Mouse (Mus musculus) midbrain, embryonic 16.5 days (tissue): ENCODE results near the gene Arl15. TPM values are rescaled to one million over a fixed set of nuclear protein-coding genes. Genes with fewer than 3 reads are reported as not detected.

Experiments
- ATAC-seq: fragments of 200-750 bp; cut with Nextera tagmentation; 2 replicates; pipeline ENCODE4 v1.8.0; 2017; ENCODE audit warnings: moderate TSS enrichment
- H3K27ac ChIP-seq: fragments of 300-500 bp; sonication (generic); 2 replicates; pipeline ENCODE4 v1.5.1; 2014; ENCODE audit warnings: mild to moderate bottlenecking, low read length, mixed read lengths
- H3K27me3 ChIP-seq: fragments of 300-500 bp; sonication (generic); 2 replicates; pipeline ENCODE4 v1.6.1; 2014; ENCODE audit warnings: low read depth, low read length, mixed read lengths; ENCODE audit not compliant: control insufficient read depth, insufficient read depth
- H3K36me3 ChIP-seq: fragments of 300-500 bp; sonication (generic); 2 replicates; pipeline ENCODE4 v1.6.1; 2014; ENCODE audit warnings: mild to moderate bottlenecking, low read length, moderate library complexity, mixed read lengths; ENCODE audit not compliant: control insufficient read depth, insufficient read depth
- H3K4me1 ChIP-seq: fragments of 300-500 bp; sonication (generic); 2 replicates; pipeline ENCODE4 v1.6.1; 2014; ENCODE audit warnings: mild to moderate bottlenecking, low read length, mixed read lengths; ENCODE audit not compliant: control insufficient read depth, insufficient read depth
- H3K4me2 ChIP-seq: fragments of 300-500 bp; sonication (generic); 2 replicates; pipeline ENCODE4 v1.6.1; 2014; ENCODE audit warnings: mild to moderate bottlenecking, low read length, mixed read lengths
- H3K4me3 ChIP-seq: fragments of 300-500 bp; sonication (generic); 2 replicates; pipeline ENCODE4 v1.5.1; 2014; ENCODE audit warnings: low read depth, mild to moderate bottlenecking, low read length, moderate library complexity, mixed read lengths
- H3K9ac ChIP-seq: fragments of 300-500 bp; sonication (generic); 2 replicates; pipeline ENCODE4 v1.6.1; 2014; ENCODE audit warnings: low read depth, low read length, mixed read lengths
- H3K9me3 ChIP-seq: fragments of 300-500 bp; sonication (generic); replicated peaks from 2 replicates; pipeline ENCODE4 v1.6.1; 2014; ENCODE audit warnings: mild to moderate bottlenecking, low read length, mixed read lengths; ENCODE audit not compliant: control insufficient read depth, poor library complexity, severe bottlenecking
- whole genome bisulfite sequencing: fragments of 180-500 bp; shearing (Covaris S2); extraction: QIAGEN DNeasy Blood & Tissue Kit; methylation state at CpG from one replicate; pipeline ENCODE4 v1.1.7; 2014; 5-methylcytosine and 5-hydroxymethylcytosine counted together
- polyA plus RNA-seq: library from polyadenylated mRNA; unstranded; fragments of >200 nt; fragmentation: Nextera tagmentation; extraction: Ambion mirVana; gene quantifications from 2 replicates; pipeline ENCODE4 v1.2.1, GENCODE M21; 2015

Gene Arl15
- polyA plus RNA-seq, 1 experiment from 2014 or later, result 17.4 TPM

DNA sequence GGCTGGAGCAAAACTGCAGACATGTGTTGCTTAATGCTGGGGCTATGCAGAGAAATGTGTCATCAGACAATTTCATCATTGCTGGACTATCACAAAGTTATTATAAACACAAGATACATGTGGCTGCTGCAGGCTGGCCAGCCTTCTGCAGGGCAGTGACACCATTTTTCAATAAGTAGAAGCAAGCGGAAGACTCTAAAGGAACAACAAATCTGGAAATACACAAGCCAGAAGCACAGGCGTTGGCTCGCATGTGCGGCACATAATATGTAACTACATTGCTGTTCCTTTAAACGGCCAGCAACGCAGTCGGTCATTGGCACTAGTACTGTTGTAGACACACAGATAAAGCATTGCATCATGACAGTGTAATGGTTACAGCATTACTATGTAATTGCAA, 393.8 kb downstream of the Arl15 start:
- H3K4me2 ChIP-seq, result no peak overlapping the region
- H3K9ac ChIP-seq, result no peak overlapping the region
- H3K36me3 ChIP-seq, result no peaks in the 10 kb centered on the region
- no peaks in the 10 kb centered on the region for H3K9me3 ChIP-seq
- H3K27me3 ChIP-seq, result no peaks in the 10 kb centered on the region
- WGBS, result 96% methylated on average over 7 of the region's 7 CpGs
- no peak overlapping the region for H3K4me3 ChIP-seq
- no peak for ATAC-seq
- no peak overlapping the region for H3K27ac ChIP-seq
- H3K4me1 ChIP-seq, result no peaks in the 10 kb centered on the region

DNA sequence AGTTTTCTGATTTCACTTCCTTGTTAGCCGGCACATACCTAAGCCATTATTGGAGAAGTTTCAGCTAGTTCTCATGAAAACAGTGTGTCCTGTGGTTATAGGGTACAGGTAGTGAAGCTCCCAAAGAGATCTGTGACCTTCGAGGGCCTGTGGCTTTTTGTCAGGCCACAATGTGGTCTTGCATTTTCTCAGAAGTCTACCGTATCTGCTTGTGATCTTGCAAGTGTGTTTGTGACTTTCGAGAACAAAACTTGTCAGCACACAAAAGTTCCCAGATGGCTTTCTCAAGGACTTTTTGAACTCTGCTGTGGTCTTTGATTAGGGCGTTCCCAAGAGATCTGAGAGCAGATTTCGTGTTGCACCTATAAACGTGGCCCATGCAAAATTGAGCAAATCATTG, 394.5 kb downstream of the Arl15 start:
- ATAC-seq, result no peak
- H3K27ac ChIP-seq, result no peak overlapping the region
- no peaks in the 10 kb centered on the region for H3K27me3 ChIP-seq
- no peak overlapping the region for H3K4me3 ChIP-seq
- H3K4me2 ChIP-seq, result no peak overlapping the region
- H3K9ac ChIP-seq, result no peak overlapping the region
- WGBS, result 90% methylated on average over 7 of the region's 7 CpGs
- H3K36me3 ChIP-seq, result no peaks in the 10 kb centered on the region
- no peaks in the 10 kb centered on the region for H3K9me3 ChIP-seq
- no peaks in the 10 kb centered on the region for H3K4me1 ChIP-seq

DNA sequence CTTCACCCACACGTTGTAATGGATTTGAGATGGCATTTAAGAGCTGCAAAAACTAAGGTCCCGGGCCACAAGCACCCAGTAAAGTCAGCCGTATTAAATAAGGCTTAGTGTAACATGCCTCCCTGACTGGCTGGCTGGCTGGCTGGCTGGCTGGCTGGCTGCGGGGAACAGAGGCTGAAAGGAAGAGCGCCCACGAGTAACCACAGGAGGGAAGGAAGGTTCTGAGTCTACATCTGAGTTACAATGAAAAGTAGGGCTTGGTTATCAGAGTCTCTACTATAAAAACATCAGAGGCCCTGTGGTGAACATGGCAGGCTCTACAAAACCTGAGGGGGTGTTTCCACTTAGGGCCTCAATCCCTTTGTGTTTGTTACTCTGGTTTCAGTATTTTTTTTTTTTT, 395.1 kb downstream of the Arl15 start:
- Histone ChIP-seq H3K4me3 (no peak overlapping the region), H3K27me3 (no peaks in the 10 kb centered on the region), H3K4me1 (no peaks in the 10 kb centered on the region), H3K36me3 (no peaks in the 10 kb centered on the region), H3K27ac (no peak overlapping the region), H3K9ac (no peak overlapping the region), H3K4me2 (no peak overlapping the region), H3K9me3 (no peaks in the 10 kb centered on the region)
- ATAC-seq, result no peak
- WGBS, result 57% methylated on average over 6 of the region's 6 CpGs

DNA sequence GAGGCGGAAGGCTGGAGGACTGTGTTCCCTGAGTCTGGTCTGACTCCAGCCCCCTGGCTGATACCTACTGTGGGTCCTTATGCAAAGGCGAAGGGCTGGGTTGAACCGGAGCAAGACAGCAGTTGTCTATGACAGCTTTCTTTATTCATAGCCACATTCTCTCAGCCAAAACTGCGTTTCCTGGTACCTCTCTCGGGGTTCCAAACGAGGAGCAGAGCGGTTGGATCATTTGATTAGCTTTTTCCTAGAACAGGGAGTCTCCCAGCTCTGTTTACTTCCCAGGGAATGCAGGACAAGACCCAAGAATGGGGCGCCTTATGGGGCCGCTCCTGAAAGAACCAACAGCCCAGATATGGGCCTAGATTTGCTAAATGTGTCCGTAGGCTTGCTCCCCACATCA, 396.6 kb downstream of the Arl15 start:
- ATAC-seq, result no peak
- WGBS, result 92% methylated on average over 10 of the region's 10 CpGs

DNA sequence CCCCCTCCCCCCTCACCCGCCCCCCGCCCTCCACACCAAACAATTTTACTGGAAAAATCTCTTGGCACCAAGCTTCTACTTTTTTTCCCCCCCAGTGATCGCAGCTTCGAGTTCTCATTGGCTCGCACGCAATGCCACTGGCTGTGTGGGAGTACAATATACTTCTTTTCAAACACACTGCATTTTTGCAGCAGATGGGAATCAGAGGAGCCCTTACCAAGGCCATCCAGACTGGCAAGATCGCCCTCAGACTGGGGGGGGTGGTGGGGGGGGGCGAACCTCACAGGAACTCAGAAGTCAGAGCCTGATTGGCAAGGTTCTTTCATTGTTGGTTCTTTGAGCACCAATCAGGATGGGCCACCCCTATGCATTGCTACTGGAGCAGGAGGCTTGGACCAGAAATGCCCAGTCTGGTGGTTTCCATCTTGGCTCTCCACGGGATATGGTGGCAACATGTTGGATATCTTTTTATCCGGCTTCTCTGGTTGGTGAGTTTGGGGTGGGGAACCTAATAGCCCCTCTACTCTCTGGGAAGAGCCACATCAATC, 404.0 kb downstream of the Arl15 start:
- Histone ChIP-seq H3K4me2 (no peak overlapping the region), H3K9me3 (no peaks in the 10 kb centered on the region), H3K4me1 (no peaks in the 10 kb centered on the region), H3K36me3 (no peaks in the 10 kb centered on the region), H3K9ac (no peak overlapping the region), H3K4me3 (no peak overlapping the region), H3K27me3 (no peaks in the 10 kb centered on the region), H3K27ac (no peak overlapping the region)
- ATAC-seq, result no peak
- WGBS, result 76% methylated on average over 10 of the region's 10 CpGs

More for the DNA sequence above, 396.6 kb downstream of the Arl15 start:
- H3K9me3 ChIP-seq, result no peaks in the 10 kb centered on the region
- no peaks in the 10 kb centered on the region for H3K36me3 ChIP-seq
- H3K4me2 ChIP-seq, result no peak overlapping the region
- H3K27ac ChIP-seq, result no peak overlapping the region
- H3K4me1 ChIP-seq, result no peaks in the 10 kb centered on the region
- H3K4me3 ChIP-seq, result no peak overlapping the region
- no peaks in the 10 kb centered on the region for H3K27me3 ChIP-seq
- no peak overlapping the region for H3K9ac ChIP-seq

DNA sequence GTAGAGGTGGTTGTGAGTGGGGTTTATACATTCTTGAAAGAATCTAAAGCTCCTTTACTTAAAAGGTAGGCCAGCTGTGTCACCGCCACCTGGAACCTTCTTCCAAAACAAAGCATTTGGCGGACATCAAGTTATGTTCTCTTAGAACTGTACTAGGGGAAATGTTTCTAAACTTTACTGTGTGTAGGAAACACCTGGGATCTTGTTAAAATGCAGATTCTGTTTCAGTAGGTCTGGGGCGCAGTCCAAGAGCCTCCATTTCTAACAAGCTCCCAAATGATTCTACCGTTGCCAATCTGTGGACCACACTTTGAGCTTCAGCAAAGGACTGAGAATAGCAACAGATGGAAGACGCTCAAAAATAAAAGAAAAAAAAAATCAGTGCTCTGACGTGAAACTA, 405.4 kb downstream of the Arl15 start:
- no peak overlapping the region for H3K4me2 ChIP-seq
- no peak overlapping the region for H3K9ac ChIP-seq
- ATAC-seq, result no peak
- H3K4me3 ChIP-seq, result no peak overlapping the region
- H3K9me3 ChIP-seq, result no peaks in the 10 kb centered on the region
- H3K27ac ChIP-seq, result no peak overlapping the region
- 89% methylated on average over 6 of the region's 6 CpGs for WGBS
- no peaks in the 10 kb centered on the region for H3K36me3 ChIP-seq
- no peaks in the 10 kb centered on the region for H3K4me1 ChIP-seq
- no peaks in the 10 kb centered on the region for H3K27me3 ChIP-seq

DNA sequence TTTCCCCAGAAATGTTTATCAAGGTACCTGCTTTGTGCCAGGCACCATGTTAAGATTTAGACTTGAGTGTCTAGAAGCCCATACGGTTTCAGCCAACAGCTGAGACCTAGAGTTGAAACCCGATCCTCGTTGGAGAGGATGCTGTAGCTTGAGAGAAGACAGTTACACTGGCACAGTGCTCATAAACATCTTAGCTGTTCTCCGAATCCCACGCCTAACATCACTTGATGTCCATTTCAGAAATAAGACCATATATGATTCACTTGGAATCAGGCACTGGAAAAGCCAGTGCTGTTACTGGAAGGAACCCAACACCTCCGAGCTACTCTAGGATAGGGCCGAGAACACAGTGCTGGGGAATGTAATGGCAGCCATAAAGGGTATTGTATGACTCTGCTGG, 406.2 kb downstream of the Arl15 start:
- WGBS, result 91% methylated on average over 7 of the region's 7 CpGs
- Histone ChIP-seq H3K9ac (no peak overlapping the region), H3K4me2 (no peak overlapping the region), H3K36me3 (no peaks in the 10 kb centered on the region), H3K4me1 (no peaks in the 10 kb centered on the region), H3K27me3 (no peaks in the 10 kb centered on the region), H3K4me3 (no peak overlapping the region), H3K27ac (no peak overlapping the region), H3K9me3 (no peaks in the 10 kb centered on the region)
- ATAC-seq, result no peak

DNA sequence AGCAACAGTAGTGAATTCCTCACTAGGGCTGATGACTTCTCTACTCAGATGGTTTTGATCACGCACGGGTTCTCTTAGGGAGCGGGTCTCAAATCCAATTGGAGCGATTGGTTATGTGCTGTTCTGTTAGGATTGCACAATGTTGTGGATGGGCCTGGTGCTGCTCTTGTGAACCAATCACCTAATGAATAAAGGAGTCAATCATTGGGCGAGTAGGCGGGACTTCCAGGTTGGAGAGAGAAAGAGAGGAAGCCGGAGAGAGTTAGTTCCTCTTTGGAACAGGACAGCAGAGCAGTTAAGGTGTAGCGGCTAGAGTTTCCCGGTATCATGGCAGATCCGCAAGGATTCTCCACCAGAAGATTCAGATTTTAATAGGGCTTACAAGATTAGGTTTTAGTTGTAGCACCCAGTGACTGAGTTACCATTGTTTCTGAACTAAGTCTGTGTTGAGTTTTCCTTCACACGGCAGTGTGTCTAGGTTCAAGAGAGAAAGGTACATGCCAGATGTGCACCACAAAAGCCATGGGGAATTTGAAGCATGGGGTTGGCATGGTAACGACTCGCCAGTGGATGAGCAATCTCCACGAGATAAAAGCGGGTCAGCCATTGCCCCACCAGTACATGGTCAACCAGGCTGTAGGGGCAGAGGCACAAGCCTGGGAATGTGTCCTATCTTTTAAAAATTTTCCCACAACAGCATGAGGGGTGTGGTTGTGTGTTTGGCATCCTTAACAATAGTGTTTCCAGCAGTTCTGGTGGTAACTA, 408.7 kb downstream of the Arl15 start:
- Histone ChIP-seq H3K4me3 (no peak overlapping the region), H3K27me3 (no peaks in the 10 kb centered on the region), H3K9me3 (no peaks in the 10 kb centered on the region), H3K27ac (no peak overlapping the region), H3K9ac (no peak overlapping the region), H3K36me3 (no peaks in the 10 kb centered on the region), H3K4me1 (no peaks in the 10 kb centered on the region), H3K4me2 (no peak overlapping the region)
- no peak for ATAC-seq
- WGBS, result 87% methylated on average over 15 of the region's 15 CpGs
